Mouse (Mus musculus): ENCODE results near the gene Sh2d6. TPM values are rescaled to one million over a fixed set of nuclear protein-coding genes. Genes with fewer than 3 reads are reported as not detected.
"Not testable (repeated sequence)": the region's sequence is repeated elsewhere in the genome, so short reads cannot be mapped to it uniquely, and the experiment has no call there.

The Sh2d6 gene
- polyA plus RNA-seq, 1 experiment from 2014 or later: not detected

- 2% methylated on average over 23 of the region's 23 CpGs for WGBS (ENCODE audit: insufficient replicate concordance)
- peak within 1 kb of the TSS; percentile 76 for H3K27ac ChIP-seq (ENCODE audit: low read length)
- H3K36me3 ChIP-seq (ENCODE audit: control insufficient read depth, insufficient read depth): no peaks in the 10 kb centered on the region
- peaks cover 8% of the 10 kb centered on the region for H3K4me1 ChIP-seq (ENCODE audit: control insufficient read depth, low read depth, low read length)
- no peak for ATAC-seq (ENCODE audit: low read depth)
- H3K27me3 ChIP-seq (ENCODE audit: control insufficient read depth, insufficient read depth, low read depth, low read length): no peaks in the 10 kb centered on the region
- peak within 1 kb of the TSS; percentile 64 for H3K4me2 ChIP-seq (ENCODE audit: low read depth, low read length)
- H3K9ac ChIP-seq (ENCODE audit: low read depth, low read length): peak within 1 kb of the TSS; percentile 60
- no peaks in the 10 kb centered on the region; the same call in 1 of the 2 replicates for H3K9me3 ChIP-seq (replicated peaks; ENCODE audit: control insufficient read depth, low read length)
- H3K4me3 ChIP-seq (ENCODE audit: low read depth, low read length): peak within 1 kb of the TSS; percentile 54
These were observed 22.9 kb upstream of the Sh2d6 start, which contains the start of gene Capg for GRCm38 (mm10) chr6:72544283-72544987. Gene Capg, plus strand, starts transcription at chr6:72544391.

- no peaks in the 10 kb centered on the region; the same call in 1 of the 2 replicates for H3K9me3 ChIP-seq (replicated peaks; ENCODE audit: control insufficient read depth, low read length)
- 71% methylated on average over 12 of the region's 12 CpGs for WGBS (ENCODE audit: insufficient replicate concordance)
- no peak overlapping the region for H3K4me2 ChIP-seq (ENCODE audit: low read depth, low read length)
- H3K27me3 ChIP-seq (ENCODE audit: control insufficient read depth, insufficient read depth, low read depth, low read length): no peaks in the 10 kb centered on the region
- H3K4me1 ChIP-seq (ENCODE audit: control insufficient read depth, low read depth, low read length): peaks cover 3% of the 10 kb centered on the region
- no peak for ATAC-seq (ENCODE audit: low read depth)
- no peak overlapping the region for H3K4me3 ChIP-seq (ENCODE audit: low read depth, low read length)
- H3K36me3 ChIP-seq (ENCODE audit: control insufficient read depth, insufficient read depth): no peaks in the 10 kb centered on the region
- H3K27ac ChIP-seq (ENCODE audit: low read length): no peak overlapping the region
- no peak overlapping the region for H3K9ac ChIP-seq (ENCODE audit: low read depth, low read length)
These were observed 21.9 kb upstream of the Sh2d6 start for GRCm38 (mm10) chr6:72543265-72543850.

- Histone ChIP-seq H3K36me3 (ENCODE audit: control insufficient read depth, insufficient read depth) (no peaks in the 10 kb centered on the region), H3K27me3 (ENCODE audit: control insufficient read depth, insufficient read depth, low read depth, low read length) (no peaks in the 10 kb centered on the region), H3K4me1 (ENCODE audit: control insufficient read depth, low read depth, low read length) (peaks cover 6% of the 10 kb centered on the region), H3K9me3 (replicated peaks; ENCODE audit: control insufficient read depth, low read length) (no peaks in the 10 kb centered on the region), H3K4me3 (ENCODE audit: low read depth, low read length) (peak overlapping the region; percentile 62), H3K27ac (ENCODE audit: low read length) (no peak overlapping the region), H3K9ac (ENCODE audit: low read depth, low read length) (peak overlapping the region; percentile 47), H3K4me2 (ENCODE audit: low read depth, low read length) (peak overlapping the region; percentile 57)
- WGBS (ENCODE audit: insufficient replicate concordance): 3% methylated on average over 16 of the region's 16 CpGs
- ATAC-seq (ENCODE audit: low read depth): peak; percentile 100
These were observed 17.1 kb upstream of the Sh2d6 start for GRCm38 (mm10) chr6:72538562-72539031.

- H3K4me1 ChIP-seq (ENCODE audit: control insufficient read depth, low read depth, low read length): peaks cover 6% of the 10 kb centered on the region
- peak overlapping the region; percentile 62 for H3K4me3 ChIP-seq (ENCODE audit: low read depth, low read length)
- H3K4me2 ChIP-seq (ENCODE audit: low read depth, low read length): peak overlapping the region; percentile 57
- H3K27me3 ChIP-seq (ENCODE audit: control insufficient read depth, insufficient read depth, low read depth, low read length): no peaks in the 10 kb centered on the region
- no peaks in the 10 kb centered on the region for H3K36me3 ChIP-seq (ENCODE audit: control insufficient read depth, insufficient read depth)
- no peaks in the 10 kb centered on the region for H3K9me3 ChIP-seq (replicated peaks; ENCODE audit: control insufficient read depth, low read length)
- ATAC-seq (ENCODE audit: low read depth): no peak
- peak overlapping the region; percentile 47 for H3K9ac ChIP-seq (ENCODE audit: low read depth, low read length)
- WGBS (ENCODE audit: insufficient replicate concordance): 49% methylated on average over 10 of the region's 10 CpGs
- H3K27ac ChIP-seq (ENCODE audit: low read length): no peak overlapping the region
These were observed 16.5 kb upstream of the Sh2d6 start for GRCm38 (mm10) chr6:72537998-72538500.

- Histone ChIP-seq H3K27ac (ENCODE audit: low read length) (0 out of 2 replicates have a peak overlapping the region, but pooled peaks have one; percentile 25), H3K9me3 (replicated peaks; ENCODE audit: control insufficient read depth, low read length) (no peaks in the 10 kb centered on the region), H3K9ac (ENCODE audit: low read depth, low read length) (peak overlapping the region; percentile 34), H3K4me2 (ENCODE audit: low read depth, low read length) (peak overlapping the region; percentile 43; the same call in 1 of the 2 replicates), H3K4me3 (ENCODE audit: low read depth, low read length) (no peak overlapping the region), H3K27me3 (ENCODE audit: control insufficient read depth, insufficient read depth, low read depth, low read length) (no peaks in the 10 kb centered on the region), H3K36me3 (ENCODE audit: control insufficient read depth, insufficient read depth) (no peaks in the 10 kb centered on the region), H3K4me1 (ENCODE audit: control insufficient read depth, low read depth, low read length) (peaks cover 6% of the 10 kb centered on the region)
- ATAC-seq (ENCODE audit: low read depth): no peak
- WGBS (ENCODE audit: insufficient replicate concordance): 1% methylated on average over 9 of the region's 9 CpGs
These were observed 13.7 kb upstream of the Sh2d6 start for GRCm38 (mm10) chr6:72535165-72535564.

GRCm38 (mm10) chr6:72534035-72534809 lies 12.7 kb upstream of the Sh2d6 start:
- H3K9ac ChIP-seq (ENCODE audit: low read depth, low read length): no peak overlapping the region
- no peak overlapping the region for H3K4me2 ChIP-seq (ENCODE audit: low read depth, low read length)
- H3K36me3 ChIP-seq (ENCODE audit: control insufficient read depth, insufficient read depth): no peaks in the 10 kb centered on the region
- H3K9me3 ChIP-seq (replicated peaks; ENCODE audit: control insufficient read depth, low read length): peaks cover 2% of the 10 kb centered on the region; the same call in 1 of the 2 replicates
- 42% methylated on average over 9 of the region's 9 CpGs for WGBS (ENCODE audit: insufficient replicate concordance)
- peaks cover 6% of the 10 kb centered on the region for H3K4me1 ChIP-seq (ENCODE audit: control insufficient read depth, low read depth, low read length)
- H3K27me3 ChIP-seq (ENCODE audit: control insufficient read depth, insufficient read depth, low read depth, low read length): no peaks in the 10 kb centered on the region
- H3K27ac ChIP-seq (ENCODE audit: low read length): no peak overlapping the region
- no peak for ATAC-seq (ENCODE audit: low read depth)
- H3K4me3 ChIP-seq (ENCODE audit: low read depth, low read length): no peak overlapping the region

GRCm38 (mm10) chr6:72533555-72533954 lies 12.0 kb upstream of the Sh2d6 start:
- not testable (repeated sequence) for H3K27ac ChIP-seq (ENCODE audit: low read length); H3K9me3 ChIP-seq (replicated peaks; ENCODE audit: control insufficient read depth, low read length); H3K27me3 ChIP-seq (ENCODE audit: control insufficient read depth, insufficient read depth, low read depth, low read length); ATAC-seq (ENCODE audit: low read depth); H3K4me2 ChIP-seq (ENCODE audit: low read depth, low read length); H3K36me3 ChIP-seq (ENCODE audit: control insufficient read depth, insufficient read depth); H3K4me3 ChIP-seq (ENCODE audit: low read depth, low read length); H3K9ac ChIP-seq (ENCODE audit: low read depth, low read length); H3K4me1 ChIP-seq (ENCODE audit: control insufficient read depth, low read depth, low read length)
- WGBS (ENCODE audit: insufficient replicate concordance): 56% methylated on average over 1 of the region's 1 CpGs

- no peak overlapping the region for H3K4me2 ChIP-seq (ENCODE audit: low read depth, low read length)
- H3K9ac ChIP-seq (ENCODE audit: low read depth, low read length): no peak overlapping the region
- no peaks in the 10 kb centered on the region for H3K36me3 ChIP-seq (ENCODE audit: control insufficient read depth, insufficient read depth)
- 68% methylated on average over 4 of the region's 4 CpGs for WGBS (ENCODE audit: insufficient replicate concordance)
- no peaks in the 10 kb centered on the region for H3K27me3 ChIP-seq (ENCODE audit: control insufficient read depth, insufficient read depth, low read depth, low read length)
- peaks cover 2% of the 10 kb centered on the region; the same call in 1 of the 2 replicates for H3K9me3 ChIP-seq (replicated peaks; ENCODE audit: control insufficient read depth, low read length)
- ATAC-seq (ENCODE audit: low read depth): no peak
- H3K4me3 ChIP-seq (ENCODE audit: low read depth, low read length): no peak overlapping the region
- H3K4me1 ChIP-seq (ENCODE audit: control insufficient read depth, low read depth, low read length): peaks cover 3% of the 10 kb centered on the region
- H3K27ac ChIP-seq (ENCODE audit: low read length): no peak overlapping the region
These were observed 11.1 kb upstream of the Sh2d6 start for GRCm38 (mm10) chr6:72532580-72532979.
